Mouse (Mus musculus) C3H10T1/2 (cell line): ENCODE measurements around the gene Crybg1. TPM values are rescaled to one million over a fixed set of nuclear protein-coding genes. Genes with fewer than 3 reads are reported as not detected.

Experiments
- polyA plus RNA-seq, 2 experiments: library from polyadenylated mRNA; unstranded; fragments of >200 nt; fragmentation: generic; extraction: Trizol; gene quantifications; one replicate each; pipeline ENCODE4 v1.2.1; 2012; ENCODE audit warnings: missing spikeins in 2 of 2

Gene Crybg1
- under 1 TPM; 0.01 to 0.31 TPM for polyA plus RNA-seq

GRCm38 (mm10) chr10:44148337-44149317 is at the start of gene Crybg1:
Crybg1 (minus strand) TSS chr10:44148853.

GRCm38 (mm10) chr10:43901578-43902194 is 247.0 kb downstream of the Crybg1 start, which contains the start of the genes Qrsl1 and Rtn4ip1:
Qrsl1 (minus strand) TSS chr10:43901745.
Rtn4ip1 (plus strand) TSS chr10:43901807.

Other genes starting within 250 kb of the Crybg1 start
- gene Qrsl1, start 247.1 kb downstream of the Crybg1 start, polyA plus RNA-seq: 1 to 10 TPM; 2.6 to 4.3 TPM
- gene Rtn4ip1, start 247.0 kb downstream of the Crybg1 start, polyA plus RNA-seq: 1 to 10 TPM; 1.4 to 3.5 TPM
- 10 to 100 TPM in 1 of 2 experiments, 1 to 10 TPM in 1; 2.3 to 10.2 TPM for gene Atg5, start 119.5 kb upstream of the Crybg1 start, polyA plus RNA-seq